8 mouse cellular contexts compared by ENCODE assay signal in genomic region chr13:43304700-43305099, GRCm38 (mm10). TPM values are rescaled to one million over a fixed set of nuclear protein-coding genes. Genes with fewer than 3 reads are reported as not detected.
DNase-seq lines count a peak whose midpoint lies in the region; ATAC-seq and TF ChIP-seq lines count a peak whose summit lies in the region.

No protein-coding gene starts in this region.

- DNase-seq in thymus, adult 18-20 months, result peak; percentile 21 to 30
- DNase-seq in thymus, postnatal 0 days (ENCODE audit: low spot score), result no peak
- DNase-seq in cerebellum, postnatal 25 days, result peak; percentile 74 to 77
- no peak for DNase-seq in heart, embryonic 10.5 days (ENCODE audit: low spot score)
- peak; percentile 83 for DNase-seq in lung, postnatal 10 days
- DNase-seq in B cell, adult 2 months, result no peak

- no peak for TF ChIP-seq POLR2A in small intestine, adult 2 months (IDR thresholded peaks at IDR 0.05; ENCODE audit: low read depth, low read length)

- H3K27me3 ChIP-seq in heart, embryonic 10.5 days (ENCODE audit: insufficient read depth, poor library complexity, severe bottlenecking), result peaks cover 45% of the 10 kb centered on the region
- peaks cover 51% of the 10 kb centered on the region for H3K27me3 ChIP-seq in kidney, embryonic 15.5 days
- H3K27me3 ChIP-seq in small intestine, adult 2 months (ENCODE audit: control insufficient read depth, insufficient read depth, low read length), result no peaks in the 10 kb centered on the region

- ATAC-seq in kidney, embryonic 15.5 days (replicated peaks; ENCODE audit: low FRiP score), result peak; percentile 14

- H3K4me1 ChIP-seq in heart, embryonic 10.5 days, result peaks cover 57% of the 10 kb centered on the region
- peaks cover 35% of the 10 kb centered on the region for H3K4me1 ChIP-seq in kidney, embryonic 15.5 days
- peaks cover 27% of the 10 kb centered on the region for H3K4me1 ChIP-seq in small intestine, adult 2 months (ENCODE audit: control insufficient read depth, insufficient read depth, insufficient read length, low read length)

- peak overlapping the region; percentile 89 for H3K27ac ChIP-seq in heart, embryonic 10.5 days
- no peak overlapping the region for H3K27ac ChIP-seq in kidney, embryonic 15.5 days
- H3K27ac ChIP-seq in small intestine, adult 2 months (ENCODE audit: insufficient read depth, low read depth, low read length), result peak overlapping the region; percentile 65

- 0 out of 2 replicates have a peak overlapping the region, but pooled peaks have one; percentile 18 for H3K9ac ChIP-seq in kidney, embryonic 15.5 days

- H3K9me3 ChIP-seq in heart, embryonic 10.5 days, result no peaks in the 10 kb centered on the region
- H3K9me3 ChIP-seq in kidney, embryonic 15.5 days (replicated peaks), result 0 out of 2 replicates have a peak, but pooled peaks cover 3% of the 10 kb centered on the region

- WGBS in heart, embryonic 10.5 days, result 16% methylated on average over 11 of the region's 11 CpGs
- 28% methylated on average over 11 of the region's 11 CpGs for WGBS in kidney, embryonic 15.5 days
- 9% methylated on average over 11 of the region's 11 CpGs for WGBS in small intestine, adult 2 months

- peak overlapping the region; percentile 74 for H3K4me3 ChIP-seq in heart, embryonic 10.5 days
- peak overlapping the region; percentile 68 for H3K4me3 ChIP-seq in kidney, embryonic 15.5 days (replicated peaks)
- H3K4me3 ChIP-seq in small intestine, adult 2 months (ENCODE audit: low read depth, low read length), result peak overlapping the region; percentile 49

- H3K36me3 ChIP-seq in heart, embryonic 10.5 days, result no peaks in the 10 kb centered on the region
- H3K36me3 ChIP-seq in kidney, embryonic 15.5 days, result no peaks in the 10 kb centered on the region
- H3K36me3 ChIP-seq in small intestine, adult 2 months (ENCODE audit: control insufficient read depth, insufficient read depth, low read length), result no peaks in the 10 kb centered on the region

- peak overlapping the region; percentile 100 for H3K4me2 ChIP-seq in kidney, embryonic 15.5 days

- TF ChIP-seq CTCF in small intestine, adult 2 months (IDR thresholded peaks at IDR 0.05; ENCODE audit: extremely low read depth, insufficient read length, insufficient replicate concordance, low read depth, low read length), result no peak

RNA-seq across cellular contexts. Expression of gene Gfod1, which starts 0.7 kb away (rescaled TPM):
- 1.1 and 1.8 TPM in 2 replicates for polyA plus RNA-seq in thymus, postnatal 0 days (2015; fragmentation: Nextera tagmentation; extraction: Ambion mirVana)
- 0.88 and 0.99 TPM in 2 replicates for polyA plus RNA-seq in heart, embryonic 10.5 days (2016; fragmentation: Nextera tagmentation; extraction: Ambion mirVana)
- polyA plus RNA-seq in kidney, embryonic 15.5 days (2015; fragmentation: Nextera tagmentation; extraction: Ambion mirVana), result 0.28 and 0.65 TPM in 2 replicates
- 1.8 and 4.3 TPM in 2 replicates for polyA plus RNA-seq in small intestine, adult 2 months (2012; rRNA removed)

Comparison
In these comparisons a context has a peak if more than half of its experiments do, and no peak if none do; other contexts are left out.
1. DNase-seq: peak in thymus, adult 18-20 months (2 of 2), cerebellum, postnatal 25 days (2 of 2) and lung, postnatal 10 days (single experiment); none in thymus, postnatal 0 days (single experiment), heart, embryonic 10.5 days (single experiment) and B cell, adult 2 months (0 of 2).
2. Peak in every context shown above with its lines, with median percentiles within 50 percentile points of each other: H3K4me3 ChIP-seq.